ENCODE assay signal across 8 mouse cellular contexts in the genomic region with DNA sequence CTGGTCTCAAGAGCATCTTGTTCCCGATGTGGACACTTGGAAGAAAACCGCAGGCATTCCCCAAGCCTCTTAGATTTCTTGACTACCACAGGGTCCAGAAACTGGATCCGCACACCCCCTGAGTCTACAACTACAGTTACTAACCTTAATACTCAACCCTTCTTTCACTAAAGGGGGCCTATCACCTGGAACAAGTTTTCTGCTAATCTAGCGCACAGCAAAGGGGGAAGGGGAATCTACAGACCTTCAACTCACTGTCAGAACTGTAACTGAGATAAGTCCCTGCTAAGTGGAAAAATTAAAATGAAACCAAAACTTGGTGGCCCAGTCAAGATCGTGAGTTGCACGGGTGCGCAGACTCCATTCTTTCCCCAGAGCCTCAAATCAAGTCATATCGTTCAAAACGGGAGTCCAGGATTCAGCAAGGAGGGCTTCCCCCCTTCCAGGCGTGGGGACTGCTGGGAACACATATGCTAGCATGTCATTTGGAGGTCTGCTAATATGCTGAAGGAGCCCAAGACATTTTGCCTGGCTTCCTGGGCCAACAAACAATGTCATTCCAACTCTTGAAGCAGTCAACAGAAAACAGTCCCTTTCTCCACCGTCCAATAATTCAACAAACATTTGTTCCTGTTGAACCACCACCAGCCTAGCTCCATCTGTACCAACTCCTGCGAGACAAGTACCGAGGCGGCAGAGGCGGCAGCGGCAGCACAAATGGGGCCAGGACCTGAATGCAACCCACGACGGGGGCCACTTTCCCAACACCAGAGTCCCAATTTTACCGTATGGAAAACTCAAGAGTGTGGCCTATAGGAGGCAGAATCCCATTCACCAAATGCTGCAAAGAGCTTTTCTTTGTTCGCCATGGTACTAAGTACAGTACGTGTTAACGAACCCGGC. TPM values are rescaled to one million over a fixed set of nuclear protein-coding genes. Genes with fewer than 3 reads are reported as not detected.
DNase-seq lines count a peak whose midpoint lies in the region; ATAC-seq and TF ChIP-seq lines count a peak whose summit lies in the region.

No protein-coding gene starts in this region.

- TF ChIP-seq EP300 in stomach, postnatal 0 days (optimal IDR thresholded peaks at IDR 0.05) = no peak

- DNase-seq in ovary, postnatal 36 days (ENCODE audit: low spot score) = peak; percentile 30
- no peak for DNase-seq in ovary, postnatal 10 days (ENCODE audit: low spot score)
- DNase-seq in mesoderm, embryonic 11.5 days (ENCODE audit: low read depth, low spot score) = peak; percentile 35
- peak; percentile 52 for DNase-seq in stomach, postnatal 0 days (ENCODE audit: low spot score)
- DNase-seq in urinary bladder, postnatal 25 days (ENCODE audit: low spot score) = no peak

- H3K27ac ChIP-seq in brown adipose tissue, adult 24 weeks (replicated peaks; ENCODE audit: low read depth, low read length) = peak overlapping the region; percentile 91
- H3K27ac ChIP-seq in forebrain, embryonic 13.5 days = peak overlapping the region; percentile 95
- H3K27ac ChIP-seq in kidney, embryonic 15.5 days = peak overlapping the region; percentile 91
- peak overlapping the region; percentile 93 for H3K27ac ChIP-seq in stomach, postnatal 0 days (replicated peaks)

- 10% methylated on average over 23 of the region's 23 CpGs for WGBS in forebrain, embryonic 13.5 days
- WGBS in kidney, embryonic 15.5 days = 14% methylated on average over 23 of the region's 23 CpGs
- 29% methylated on average over 23 of the region's 23 CpGs for WGBS in stomach, postnatal 0 days

- peaks cover 22% of the 10 kb centered on the region for H3K4me1 ChIP-seq in brown adipose tissue, adult 24 weeks (ENCODE audit: control insufficient read depth, insufficient read depth, insufficient read length, low read length)
- H3K4me1 ChIP-seq in forebrain, embryonic 13.5 days = peaks cover 79% of the 10 kb centered on the region
- peaks cover 66% of the 10 kb centered on the region for H3K4me1 ChIP-seq in kidney, embryonic 15.5 days
- H3K4me1 ChIP-seq in stomach, postnatal 0 days (replicated peaks; ENCODE audit: control insufficient read depth, insufficient read depth) = peaks cover 23% of the 10 kb centered on the region

- no peaks in the 10 kb centered on the region for H3K9me3 ChIP-seq in forebrain, embryonic 13.5 days (replicated peaks)
- H3K9me3 ChIP-seq in kidney, embryonic 15.5 days (replicated peaks) = no peaks in the 10 kb centered on the region
- H3K9me3 ChIP-seq in stomach, postnatal 0 days (ENCODE audit: control insufficient read depth, low read length) = no peaks in the 10 kb centered on the region

- peak overlapping the region; percentile 72 for H3K4me2 ChIP-seq in forebrain, embryonic 13.5 days
- H3K4me2 ChIP-seq in kidney, embryonic 15.5 days = peak overlapping the region; percentile 82
- H3K4me2 ChIP-seq in stomach, postnatal 0 days (replicated peaks; ENCODE audit: low read depth) = peak overlapping the region; percentile 95

- peak; percentile 57 for TF ChIP-seq CTCF in stomach, postnatal 0 days (IDR thresholded peaks at IDR 0.05; ENCODE audit: low read depth)

- peak overlapping the region; percentile 76 for H3K4me3 ChIP-seq in brown adipose tissue, adult 24 weeks (ENCODE audit: insufficient read depth, low read depth, low read length)
- peak overlapping the region; percentile 77 for H3K4me3 ChIP-seq in forebrain, embryonic 13.5 days
- H3K4me3 ChIP-seq in kidney, embryonic 15.5 days (replicated peaks) = peak overlapping the region; percentile 64
- H3K4me3 ChIP-seq in stomach, postnatal 0 days (ENCODE audit: low read depth, low read length) = peak overlapping the region; percentile 72

- ATAC-seq in forebrain, embryonic 13.5 days = no peak
- no peak for ATAC-seq in kidney, embryonic 15.5 days (replicated peaks; ENCODE audit: low FRiP score)
- ATAC-seq in stomach, postnatal 0 days (ENCODE audit: low FRiP score, low TSS enrichment) = no peak

- no peaks in the 10 kb centered on the region for H3K27me3 ChIP-seq in forebrain, embryonic 13.5 days
- no peaks in the 10 kb centered on the region for H3K27me3 ChIP-seq in kidney, embryonic 15.5 days
- no peaks in the 10 kb centered on the region for H3K27me3 ChIP-seq in stomach, postnatal 0 days (ENCODE audit: control insufficient read depth, insufficient read depth, low read length)

- no peaks in the 10 kb centered on the region for H3K36me3 ChIP-seq in forebrain, embryonic 13.5 days (ENCODE audit: poor library complexity, severe bottlenecking)
- no peaks in the 10 kb centered on the region for H3K36me3 ChIP-seq in kidney, embryonic 15.5 days
- no peaks in the 10 kb centered on the region for H3K36me3 ChIP-seq in stomach, postnatal 0 days (ENCODE audit: control insufficient read depth, insufficient read depth, low read length)

- H3K9ac ChIP-seq in forebrain, embryonic 13.5 days = peak overlapping the region; percentile 92
- peak overlapping the region; percentile 60 for H3K9ac ChIP-seq in kidney, embryonic 15.5 days
- H3K9ac ChIP-seq in stomach, postnatal 0 days (ENCODE audit: low read length) = peak overlapping the region; percentile 87

RNA-seq across cellular contexts. Expression of a gene that starts 1.7 kb away (rescaled TPM):
- 44.1 and 50.2 TPM in 2 replicates for polyA plus RNA-seq in brown adipose tissue, adult 24 weeks (2012; ENCODE audit: insufficient read depth, insufficient read length, missing spikeins)
- polyA plus RNA-seq in forebrain, embryonic 13.5 days (2015; fragmentation: Nextera tagmentation; extraction: Ambion mirVana) = 31.1 and 33.9 TPM in 2 replicates
- polyA plus RNA-seq in kidney, embryonic 15.5 days (2015; fragmentation: Nextera tagmentation; extraction: Ambion mirVana) = 22.0 and 22.5 TPM in 2 replicates
- 8.4 and 8.5 TPM in 2 replicates for polyA plus RNA-seq in stomach, postnatal 0 days (2015; fragmentation: Nextera tagmentation; extraction: Ambion mirVana)

RNA-seq across cellular contexts. Expression of a gene that starts 40.5 kb away (rescaled TPM):
- polyA plus RNA-seq in brown adipose tissue, adult 24 weeks (2012; ENCODE audit: insufficient read depth, insufficient read length, missing spikeins) = 28.0 and 35.9 TPM in 2 replicates
- polyA plus RNA-seq in forebrain, embryonic 13.5 days (2015; fragmentation: Nextera tagmentation; extraction: Ambion mirVana) = 105 and 115 TPM in 2 replicates
- polyA plus RNA-seq in kidney, embryonic 15.5 days (2015; fragmentation: Nextera tagmentation; extraction: Ambion mirVana) = 67.9 and 70.8 TPM in 2 replicates
- polyA plus RNA-seq in stomach, postnatal 0 days (2015; fragmentation: Nextera tagmentation; extraction: Ambion mirVana) = 39.0 and 39.9 TPM in 2 replicates

RNA-seq across cellular contexts. Expression of a gene that starts 47.1 kb away (rescaled TPM):
- 24.7 and 25.6 TPM in 2 replicates for polyA plus RNA-seq in brown adipose tissue, adult 24 weeks (2012; ENCODE audit: insufficient read depth, insufficient read length, missing spikeins)
- polyA plus RNA-seq in forebrain, embryonic 13.5 days (2015; fragmentation: Nextera tagmentation; extraction: Ambion mirVana) = 42.5 and 43.5 TPM in 2 replicates
- polyA plus RNA-seq in kidney, embryonic 15.5 days (2015; fragmentation: Nextera tagmentation; extraction: Ambion mirVana) = 39.0 and 41.4 TPM in 2 replicates
- polyA plus RNA-seq in stomach, postnatal 0 days (2015; fragmentation: Nextera tagmentation; extraction: Ambion mirVana) = 18.7 and 20.2 TPM in 2 replicates

Comparison
In these comparisons a context has a peak if more than half of its experiments do, and no peak if none do; other contexts are left out.
1. DNase-seq: peak in ovary, postnatal 36 days (single experiment), mesoderm, embryonic 11.5 days (single experiment) and stomach, postnatal 0 days (single experiment); none in ovary, postnatal 10 days (single experiment) and urinary bladder, postnatal 25 days (single experiment).
2. Peak in every context shown above with its lines, with median percentiles within 50 percentile points of each other: H3K27ac ChIP-seq, H3K4me3 ChIP-seq, H3K4me2 ChIP-seq and H3K9ac ChIP-seq.